Mouse (Mus musculus) cerebellum, adult 9-11 months (tissue): ENCODE measurements around the gene Gm3880.
"Not testable (repeated sequence)": the region's sequence is repeated elsewhere in the genome, so short reads cannot be mapped to it uniquely, and the experiment has no call there.

Source experiments
- DNase-seq: peaks from one replicate; pipeline ENCODE4 v3.0.0; 2022

The Gm3880 gene

DNA sequence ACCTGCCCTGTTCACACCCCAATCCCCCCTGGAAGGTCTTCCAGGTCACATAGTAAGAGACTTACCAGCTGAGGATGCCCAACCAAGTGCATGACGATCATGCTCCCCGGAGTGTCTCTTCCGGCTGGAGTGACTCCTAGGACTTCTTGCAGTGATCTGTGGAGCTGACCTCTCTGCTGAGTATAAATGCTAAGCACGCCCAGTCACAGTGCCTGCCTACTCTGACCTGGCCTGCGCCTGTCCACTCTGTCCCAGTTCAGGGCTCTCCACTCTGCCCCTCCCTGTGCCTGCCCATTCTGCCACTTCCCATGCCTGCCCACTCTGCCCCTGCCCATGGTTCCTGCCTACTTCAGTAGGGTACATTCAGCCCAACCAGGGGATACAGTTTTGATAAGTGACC lies at the start of gene Gm3880:
Gm3880 (minus strand) TSS at position 101 of the 400 bp plus-strand sequence.
- DNase-seq, result not testable (repeated sequence)

DNA sequence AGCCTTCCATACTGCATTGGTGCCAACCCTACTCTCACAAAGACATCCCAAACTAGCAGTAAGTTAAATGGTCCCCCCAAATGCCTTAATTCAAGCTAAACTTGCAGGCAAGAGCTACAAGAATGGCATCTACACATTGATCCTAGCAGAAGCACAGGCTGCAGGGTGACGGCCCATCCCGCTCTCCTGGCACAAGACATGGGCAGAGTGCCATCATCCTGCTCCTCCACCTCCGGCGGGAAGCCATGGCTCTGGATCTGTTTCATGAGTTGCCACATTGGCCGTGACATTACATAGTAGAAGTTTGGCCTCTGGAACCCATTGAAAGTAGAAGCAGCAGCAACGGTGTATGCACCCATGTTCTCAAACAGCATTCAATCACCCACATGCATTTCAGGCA lies 37.5 kb upstream of the Gm3880 start:
- DNase-seq, result not testable (repeated sequence)

DNA sequence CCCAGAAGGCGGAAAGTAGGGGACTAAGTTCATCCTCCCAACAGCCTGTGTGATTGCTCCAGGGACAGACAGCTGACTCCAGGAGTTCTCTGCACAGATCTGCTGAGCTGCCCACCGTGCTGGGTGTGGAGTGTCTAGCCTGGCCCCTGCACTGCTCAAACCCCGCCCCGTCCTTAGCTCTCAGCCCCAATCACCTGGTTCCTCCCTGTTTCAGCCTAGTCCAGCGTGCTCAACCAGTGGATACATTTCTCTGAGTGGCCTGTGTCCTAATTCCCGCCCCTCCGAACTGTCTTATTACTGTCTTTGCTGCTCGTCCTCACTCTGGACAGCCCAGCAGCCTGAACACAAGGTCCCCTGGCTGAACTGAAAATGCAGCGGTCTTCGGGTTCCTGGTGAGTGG lies 20.8 kb upstream of the Gm3880 start, which contains the start of the genes Gm9112 and Dmrtc1b:
Gm9112 (minus strand) TSS at position 101 of the 400 bp plus-strand sequence.
Dmrtc1b (plus strand) TSS at position 331 of the 400 bp plus-strand sequence.
- DNase-seq, result not testable (repeated sequence)

DNA sequence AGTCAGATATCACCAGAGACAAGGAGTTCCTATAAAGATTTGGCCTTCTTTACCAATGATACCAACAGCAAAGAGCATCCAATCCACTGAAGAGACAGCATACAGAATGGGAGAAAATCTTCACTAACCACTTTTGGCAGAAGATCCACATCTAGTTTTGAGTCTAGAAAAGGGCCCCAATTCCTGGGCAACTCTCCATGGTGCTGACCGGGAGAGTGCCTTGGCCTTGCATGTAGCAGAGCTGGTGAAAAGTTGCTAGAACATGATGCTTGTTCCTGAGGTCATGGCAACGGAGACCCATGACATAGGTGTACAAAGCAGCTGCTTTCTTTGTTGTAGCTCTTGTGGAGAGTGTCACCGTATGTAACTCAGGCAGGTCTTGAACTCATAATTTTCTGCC lies 13.9 kb upstream of the Gm3880 start:
- not testable (repeated sequence) for DNase-seq

DNA sequence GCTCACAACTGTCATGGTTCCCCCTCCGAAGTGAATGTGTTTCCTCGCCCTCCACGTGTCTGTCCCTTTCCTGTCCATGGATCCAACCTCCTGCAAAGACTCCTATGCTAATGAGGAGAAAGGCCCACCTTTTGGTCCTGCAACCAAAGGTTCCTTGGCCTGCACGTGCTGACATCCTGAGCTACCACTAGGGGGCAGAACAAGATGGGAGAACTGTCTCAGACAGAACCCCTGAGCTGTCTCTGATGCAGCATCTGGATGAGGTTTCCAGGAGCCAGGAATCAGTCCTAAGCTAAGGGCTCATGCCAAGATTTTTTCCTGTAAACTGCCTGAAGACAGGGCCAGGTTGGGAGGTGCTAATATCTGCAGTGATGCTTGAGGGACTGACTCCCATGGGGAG lies 2.5 kb upstream of the Gm3880 start:
- DNase-seq, result peak; percentile 2

DNA sequence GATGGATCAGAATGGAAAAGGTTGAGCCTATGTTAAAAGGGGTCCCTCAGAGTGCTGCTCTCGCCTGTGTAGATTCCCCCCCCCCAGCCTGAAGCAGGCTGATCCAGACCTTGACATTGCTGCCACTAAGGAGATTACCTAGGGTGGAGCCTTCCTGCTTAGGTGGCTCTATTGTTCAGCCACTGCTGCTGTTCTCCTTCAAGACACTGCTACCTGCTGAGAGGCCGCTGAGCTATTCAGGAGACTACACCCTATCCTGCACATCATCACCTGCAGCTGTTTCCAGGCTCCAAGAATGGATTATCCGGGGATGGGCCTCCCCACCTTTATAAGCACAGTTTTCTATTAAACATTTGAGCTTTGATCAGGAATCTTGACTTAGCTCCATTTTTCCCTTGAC lies 2.1 kb downstream of the Gm3880 start:
- not testable (repeated sequence) for DNase-seq

- no peak for DNase-seq
Measured at GRCm38 (mm10) chrX:102666641-102667040, 20.1 kb downstream of the Gm3880 start.

DNA sequence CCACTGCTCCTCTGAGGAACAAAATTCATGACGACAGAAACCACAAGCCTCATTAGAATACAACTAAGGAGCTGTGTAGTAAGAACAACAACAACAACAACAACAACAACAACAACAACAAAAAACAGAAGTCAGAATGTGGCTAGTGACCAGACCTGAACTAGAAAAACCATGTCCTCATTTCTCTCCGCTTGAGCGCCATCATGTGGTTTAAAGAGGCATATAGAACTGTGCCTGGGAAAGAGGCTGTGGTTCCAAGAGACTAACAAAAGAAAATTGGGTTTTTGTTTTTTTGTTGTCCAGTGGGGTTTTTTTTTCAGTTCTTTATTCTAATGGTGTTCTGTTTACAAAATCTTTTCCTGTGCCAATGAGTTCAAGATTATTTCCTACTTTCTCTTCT lies 26.1 kb downstream of the Gm3880 start:
- no peak for DNase-seq

DNA sequence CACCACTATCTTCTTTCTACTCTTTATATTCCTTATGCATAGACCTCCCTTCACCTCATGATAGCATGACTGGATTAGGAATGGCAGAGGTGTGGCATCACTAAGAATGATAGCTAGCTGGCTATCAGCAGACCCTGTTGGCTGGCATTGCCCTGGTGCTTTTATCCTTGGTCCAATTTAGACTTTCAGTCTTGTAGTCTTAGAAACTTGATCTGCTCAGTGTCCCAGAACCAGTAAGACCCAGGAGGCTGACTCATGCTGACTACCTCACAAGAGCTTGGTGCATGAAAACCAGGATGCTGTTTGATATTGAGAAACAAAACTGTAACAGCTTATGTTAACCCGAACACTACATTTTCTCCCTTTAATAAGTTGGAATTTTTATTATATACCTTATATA lies 41.1 kb downstream of the Gm3880 start:
- DNase-seq, result no peak

- DNase-seq, result no peak
Measured at GRCm38 (mm10) chrX:102645146-102645545, 41.6 kb downstream of the Gm3880 start.

DNA sequence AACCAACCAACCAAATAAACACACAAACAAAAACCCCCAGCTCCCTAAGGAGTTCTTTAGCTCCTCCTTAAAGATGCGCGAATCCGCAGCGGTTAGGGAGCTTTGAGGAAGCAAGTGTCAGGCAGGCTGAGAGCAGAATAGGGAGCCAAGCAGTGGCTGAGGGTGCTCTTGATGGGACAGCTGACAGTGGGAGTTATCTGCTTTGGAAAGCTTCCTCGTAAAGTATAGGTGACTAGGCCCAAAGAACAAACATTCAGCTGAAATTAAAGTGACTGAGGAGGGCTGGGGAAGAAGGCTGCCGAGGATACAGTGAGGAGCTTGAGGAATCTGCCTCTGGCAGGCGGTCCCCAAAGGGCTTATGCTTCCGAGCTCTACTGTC lies 42.2 kb downstream of the Gm3880 start:
- no peak for DNase-seq

DNA sequence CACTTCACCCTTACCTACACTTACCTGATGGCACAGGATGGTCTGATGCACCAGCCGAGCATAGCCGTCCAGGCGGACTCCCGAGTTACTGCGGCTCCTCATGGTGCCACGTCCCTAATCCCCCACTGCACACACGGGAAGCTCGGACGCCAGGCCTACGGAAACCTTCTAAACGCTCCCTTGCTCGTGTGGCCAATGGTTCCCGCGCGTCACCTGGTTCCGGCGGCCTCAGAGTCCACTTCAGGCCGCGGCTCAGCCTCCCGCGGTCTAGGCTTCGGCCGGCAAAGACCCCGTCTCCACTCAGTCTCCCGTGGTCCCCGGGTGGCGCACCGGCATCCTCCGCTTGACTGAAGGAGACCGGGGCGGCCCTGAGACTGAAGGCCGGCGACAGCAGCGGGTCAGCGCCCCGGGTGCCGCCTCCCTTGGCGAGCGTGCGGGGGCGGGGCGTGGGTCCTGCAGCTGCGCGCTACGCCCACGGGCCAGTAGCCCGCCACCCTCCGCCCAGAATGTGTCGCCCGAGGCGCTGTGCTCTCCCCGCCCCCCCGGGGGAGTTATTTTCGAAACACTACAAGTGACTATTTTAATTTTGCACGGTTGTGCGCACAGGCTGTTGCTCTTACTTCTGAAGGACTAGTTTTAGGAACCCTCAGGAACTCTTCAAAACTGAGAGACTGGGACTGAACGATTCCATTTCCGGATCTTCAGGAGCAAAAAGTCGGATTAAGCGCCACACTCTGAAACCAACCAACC lies 42.8 kb downstream of the Gm3880 start, which contains the start of gene Phka1:
Phka1 (minus strand) TSS at position 424 of the 750 bp plus-strand sequence.
- DNase-seq, result peak; percentile 64
